Mouse (Mus musculus) layer of hippocampus, postnatal 10 days (tissue): ENCODE data around the gene Mindy3. TPM values are rescaled to one million over a fixed set of nuclear protein-coding genes. Genes with fewer than 3 reads are reported as not detected.
A peak's percentile ranks its signal among the peaks of the same experiment; 100 is the strongest.

Experiments used
- DNase-seq, 2 experiments: peaks; one replicate each; pipeline ENCODE4 v3.0.0; 2021; ENCODE audit warnings: low spot score in 2 of 2
- total RNA-seq, 2 experiments: library from RNA; stranded (reverse); gene quantifications; 2 replicates each; pipeline ENCODE4 v1.2.3; 2021

The Mindy3 gene
- total RNA-seq, 2 experiments from 2014 or later = 93.8 to 97.2 TPM

GRCm38 (mm10) chr2:12372883-12373282 lies 46.4 kb downstream of the Mindy3 start:
- DNase-seq = no peak

- no peak for DNase-seq
Measured at GRCm38 (mm10) chr2:12371401-12371800, 47.9 kb downstream of the Mindy3 start.

GRCm38 (mm10) chr2:12368451-12368850 lies 50.8 kb downstream of the Mindy3 start:
- no peak for DNase-seq

GRCm38 (mm10) chr2:12368016-12368415 lies 51.3 kb downstream of the Mindy3 start:
- DNase-seq = no peak

GRCm38 (mm10) chr2:12361310-12361709 lies 58.0 kb downstream of the Mindy3 start:
- DNase-seq = no peak

GRCm38 (mm10) chr2:12354837-12355236 lies 64.4 kb downstream of the Mindy3 start:
- no peak for DNase-seq

GRCm38 (mm10) chr2:12348914-12349313 lies 70.4 kb downstream of the Mindy3 start:
- no peak for DNase-seq

- peak in 1 of 2 experiments; percentile 23 for DNase-seq
Measured at GRCm38 (mm10) chr2:12331962-12332361, 87.3 kb downstream of the Mindy3 start.

GRCm38 (mm10) chr2:12329620-12330019 lies 89.7 kb downstream of the Mindy3 start:
- no peak for DNase-seq

- no peak for DNase-seq
Measured at GRCm38 (mm10) chr2:12329068-12329407, 90.2 kb downstream of the Mindy3 start.

GRCm38 (mm10) chr2:12328355-12329067 lies 90.8 kb downstream of the Mindy3 start:
- DNase-seq = no peak

- no peak for DNase-seq
Measured at GRCm38 (mm10) chr2:12327691-12328354, 91.4 kb downstream of the Mindy3 start.

- DNase-seq = peak in 1 of 2 experiments; percentile 37
Measured at GRCm38 (mm10) chr2:12327216-12327615, 92.1 kb downstream of the Mindy3 start.

- no peak for DNase-seq
Measured at GRCm38 (mm10) chr2:12325868-12326267, 93.4 kb downstream of the Mindy3 start.

- DNase-seq = peak in 1 of 2 experiments; percentile 36
Measured at GRCm38 (mm10) chr2:12325417-12325816, 93.9 kb downstream of the Mindy3 start.

- no peak for DNase-seq
Measured at GRCm38 (mm10) chr2:12320914-12321313, 98.4 kb downstream of the Mindy3 start.

- no peak for DNase-seq
Measured at GRCm38 (mm10) chr2:12318715-12319114, 100.6 kb downstream of the Mindy3 start.

GRCm38 (mm10) chr2:12318036-12318435 lies 101.2 kb downstream of the Mindy3 start:
- DNase-seq = no peak

GRCm38 (mm10) chr2:12317343-12317742 lies 101.9 kb downstream of the Mindy3 start:
- DNase-seq = no peak

- no peak for DNase-seq
Measured at GRCm38 (mm10) chr2:12316361-12316760, 102.9 kb downstream of the Mindy3 start.

GRCm38 (mm10) chr2:12314028-12314427 lies 105.2 kb downstream of the Mindy3 start:
- no peak for DNase-seq

GRCm38 (mm10) chr2:12308466-12308865 lies 110.8 kb downstream of the Mindy3 start:
- DNase-seq = no peak

- no peak for DNase-seq
Measured at GRCm38 (mm10) chr2:12307311-12307710, 112.0 kb downstream of the Mindy3 start.
